Mouse (Mus musculus): ENCODE results near the gene Bhlhe23. TPM values are rescaled to one million over a fixed set of nuclear protein-coding genes. Genes with fewer than 3 reads are reported as not detected.

Gene Bhlhe23
- 5.0 and 6.1 TPM in 2 replicates for polyA plus RNA-seq (2016; fragmentation: Nextera tagmentation; extraction: Ambion mirVana)

GRCm38 (mm10) chr2:180776793-180777192, at the start of gene Bhlhe23:
Gene Bhlhe23 (minus strand): TSS chr2:180776900.
- Histone ChIP-seq H3K27me3 (ENCODE audit: insufficient read depth, poor library complexity, severe bottlenecking) (peaks cover 92% of the 10 kb centered on the region), H3K9me3 (no peaks in the 10 kb centered on the region), H3K4me3 (peak within 1 kb of the TSS; percentile 46), H3K36me3 (no peaks in the 10 kb centered on the region), H3K4me1 (replicated peaks) (peaks cover 21% of the 10 kb centered on the region), H3K27ac (0 out of 2 replicates have a peak within 1 kb of the TSS, but pooled peaks have one; percentile 23)
- 1% methylated on average over 28 of the region's 28 CpGs for WGBS
- peak; percentile 35 for DNase-seq (ENCODE audit: low spot score)

- 42% methylated on average over 11 of the region's 11 CpGs for WGBS
- H3K36me3 ChIP-seq = no peaks in the 10 kb centered on the region
- peak overlapping the region; percentile 59; the same call in 1 of the 2 replicates for H3K27ac ChIP-seq
- H3K27me3 ChIP-seq (ENCODE audit: insufficient read depth, poor library complexity, severe bottlenecking) = 0 out of 2 replicates have a peak, but pooled peaks cover 6% of the 10 kb centered on the region
- DNase-seq (ENCODE audit: low spot score) = no peak
- H3K9me3 ChIP-seq = no peaks in the 10 kb centered on the region
- no peak overlapping the region for H3K4me3 ChIP-seq
- peaks cover 21% of the 10 kb centered on the region for H3K4me1 ChIP-seq (replicated peaks)
These were observed 48.6 kb upstream of the Bhlhe23 start for GRCm38 (mm10) chr2:180825147-180825941.

GRCm38 (mm10) chr2:180824724-180825123, 48.0 kb upstream of the Bhlhe23 start:
- Histone ChIP-seq H3K9me3 (no peaks in the 10 kb centered on the region), H3K27ac (no peak overlapping the region), H3K4me3 (no peak overlapping the region), H3K27me3 (ENCODE audit: insufficient read depth, poor library complexity, severe bottlenecking) (0 out of 2 replicates have a peak, but pooled peaks cover 6% of the 10 kb centered on the region), H3K36me3 (no peaks in the 10 kb centered on the region), H3K4me1 (replicated peaks) (peaks cover 21% of the 10 kb centered on the region)
- 79% methylated on average over 4 of the region's 4 CpGs for WGBS
- no peak for DNase-seq (ENCODE audit: low spot score)

- peaks cover 21% of the 10 kb centered on the region for H3K4me1 ChIP-seq (replicated peaks)
- no peak for DNase-seq (ENCODE audit: low spot score)
These were observed 47.4 kb upstream of the Bhlhe23 start for GRCm38 (mm10) chr2:180824061-180824460.

GRCm38 (mm10) chr2:180822476-180822875, 45.8 kb upstream of the Bhlhe23 start:
- 0 out of 2 replicates have a peak, but pooled peaks cover 6% of the 10 kb centered on the region for H3K27me3 ChIP-seq (ENCODE audit: insufficient read depth, poor library complexity, severe bottlenecking)
- H3K9me3 ChIP-seq = no peaks in the 10 kb centered on the region
- no peaks in the 10 kb centered on the region for H3K36me3 ChIP-seq
- peak; percentile 40 for DNase-seq (ENCODE audit: low spot score)
- no peak overlapping the region for H3K4me3 ChIP-seq
- WGBS = 44% methylated on average over 6 of the region's 6 CpGs
- no peak overlapping the region for H3K27ac ChIP-seq
- peaks cover 21% of the 10 kb centered on the region for H3K4me1 ChIP-seq (replicated peaks)

More at GRCm38 (mm10) chr2:180824061-180824460, 47.4 kb upstream of the Bhlhe23 start:
- H3K9me3 ChIP-seq = no peaks in the 10 kb centered on the region
- H3K4me3 ChIP-seq = no peak overlapping the region
- H3K27ac ChIP-seq = no peak overlapping the region
- WGBS = 84% methylated on average over 4 of the region's 4 CpGs
- 0 out of 2 replicates have a peak, but pooled peaks cover 6% of the 10 kb centered on the region for H3K27me3 ChIP-seq (ENCODE audit: insufficient read depth, poor library complexity, severe bottlenecking)
- H3K36me3 ChIP-seq = no peaks in the 10 kb centered on the region

GRCm38 (mm10) chr2:180819504-180819903, 42.8 kb upstream of the Bhlhe23 start:
- Histone ChIP-seq H3K9me3 (no peaks in the 10 kb centered on the region), H3K4me1 (replicated peaks) (peaks cover 8% of the 10 kb centered on the region), H3K36me3 (no peaks in the 10 kb centered on the region), H3K4me3 (no peak overlapping the region), H3K27ac (no peak overlapping the region), H3K27me3 (ENCODE audit: insufficient read depth, poor library complexity, severe bottlenecking) (0 out of 2 replicates have a peak, but pooled peaks cover 6% of the 10 kb centered on the region)
- WGBS = 87% methylated on average over 2 of the region's 2 CpGs
- peak; percentile 23 for DNase-seq (ENCODE audit: low spot score)

- Histone ChIP-seq H3K27me3 (ENCODE audit: insufficient read depth, poor library complexity, severe bottlenecking) (no peaks in the 10 kb centered on the region), H3K36me3 (no peaks in the 10 kb centered on the region), H3K4me3 (no peak overlapping the region), H3K27ac (no peak overlapping the region), H3K4me1 (replicated peaks) (peaks cover 6% of the 10 kb centered on the region), H3K9me3 (no peaks in the 10 kb centered on the region)
- DNase-seq (ENCODE audit: low spot score) = no peak
- 72% methylated on average over 6 of the region's 6 CpGs for WGBS
These were observed 39.9 kb upstream of the Bhlhe23 start for GRCm38 (mm10) chr2:180816440-180817065.

GRCm38 (mm10) chr2:180813982-180814568, 37.4 kb upstream of the Bhlhe23 start:
- no peaks in the 10 kb centered on the region for H3K36me3 ChIP-seq
- peaks cover 10% of the 10 kb centered on the region for H3K4me1 ChIP-seq (replicated peaks)
- no peak overlapping the region for H3K27ac ChIP-seq
- no peaks in the 10 kb centered on the region for H3K9me3 ChIP-seq
- no peak overlapping the region for H3K4me3 ChIP-seq
- no peak for DNase-seq (ENCODE audit: low spot score)
- no peaks in the 10 kb centered on the region for H3K27me3 ChIP-seq (ENCODE audit: insufficient read depth, poor library complexity, severe bottlenecking)
- 71% methylated on average over 4 of the region's 4 CpGs for WGBS

GRCm38 (mm10) chr2:180811002-180811401, 34.3 kb upstream of the Bhlhe23 start:
- WGBS = 72% methylated on average over 2 of the region's 2 CpGs
- H3K36me3 ChIP-seq = no peaks in the 10 kb centered on the region
- no peaks in the 10 kb centered on the region for H3K27me3 ChIP-seq (ENCODE audit: insufficient read depth, poor library complexity, severe bottlenecking)
- no peaks in the 10 kb centered on the region for H3K9me3 ChIP-seq
- H3K4me1 ChIP-seq (replicated peaks) = 0 out of 2 replicates have a peak, but pooled peaks cover 4% of the 10 kb centered on the region
- no peak overlapping the region for H3K4me3 ChIP-seq
- no peak overlapping the region for H3K27ac ChIP-seq
- DNase-seq (ENCODE audit: low spot score) = no peak

- 76% methylated on average over 10 of the region's 10 CpGs for WGBS
- no peak for DNase-seq (ENCODE audit: low spot score)
These were observed 32.8 kb upstream of the Bhlhe23 start for GRCm38 (mm10) chr2:180809510-180809909.

GRCm38 (mm10) chr2:180805966-180806365, 29.3 kb upstream of the Bhlhe23 start:
- Histone ChIP-seq H3K27ac (no peak overlapping the region), H3K27me3 (ENCODE audit: insufficient read depth, poor library complexity, severe bottlenecking) (no peaks in the 10 kb centered on the region), H3K4me1 (replicated peaks) (peaks cover 13% of the 10 kb centered on the region; the same call in 1 of the 2 replicates), H3K9me3 (no peaks in the 10 kb centered on the region), H3K4me3 (no peak overlapping the region), H3K36me3 (no peaks in the 10 kb centered on the region)
- DNase-seq (ENCODE audit: low spot score) = peak; percentile 47
- WGBS = 47% methylated on average over 1 of the region's 1 CpGs

More at GRCm38 (mm10) chr2:180809510-180809909, 32.8 kb upstream of the Bhlhe23 start:
- H3K4me3 ChIP-seq = no peak overlapping the region
- no peaks in the 10 kb centered on the region for H3K36me3 ChIP-seq
- no peak overlapping the region for H3K27ac ChIP-seq
- H3K9me3 ChIP-seq = no peaks in the 10 kb centered on the region
- H3K4me1 ChIP-seq (replicated peaks) = 0 out of 2 replicates have a peak, but pooled peaks cover 9% of the 10 kb centered on the region
- H3K27me3 ChIP-seq (ENCODE audit: insufficient read depth, poor library complexity, severe bottlenecking) = no peaks in the 10 kb centered on the region

GRCm38 (mm10) chr2:180796008-180796407, 19.3 kb upstream of the Bhlhe23 start:
- Histone ChIP-seq H3K4me3 (no peak overlapping the region), H3K36me3 (no peaks in the 10 kb centered on the region), H3K27me3 (ENCODE audit: insufficient read depth, poor library complexity, severe bottlenecking) (no peaks in the 10 kb centered on the region), H3K27ac (peak overlapping the region; percentile 84), H3K9me3 (no peaks in the 10 kb centered on the region), H3K4me1 (replicated peaks) (peaks cover 37% of the 10 kb centered on the region)
- 55% methylated on average over 4 of the region's 4 CpGs for WGBS
- DNase-seq (ENCODE audit: low spot score) = no peak
